Mouse (Mus musculus) heart, postnatal 0 days (tissue): ENCODE results near the gene Rgs14.

Source experiments
- CTCF ChIP-seq: IDR thresholded peaks from 2 replicates; pipeline ENCODE4 v1.5.1; 2016; ENCODE audit warnings: antibody characterized with exemption, control low read depth, low read depth
- EP300 ChIP-seq: IDR thresholded peaks from 2 replicates; pipeline ENCODE4 v1.6.1; 2016; ENCODE audit warnings: antibody characterized with exemption, low read depth

GRCm38 (mm10) chr13:55338131-55339054 lies 31.1 kb upstream of the Rgs14 start:
- TF ChIP-seq CTCF (no peak), EP300 (no peak)
